In the genomic region with DNA sequence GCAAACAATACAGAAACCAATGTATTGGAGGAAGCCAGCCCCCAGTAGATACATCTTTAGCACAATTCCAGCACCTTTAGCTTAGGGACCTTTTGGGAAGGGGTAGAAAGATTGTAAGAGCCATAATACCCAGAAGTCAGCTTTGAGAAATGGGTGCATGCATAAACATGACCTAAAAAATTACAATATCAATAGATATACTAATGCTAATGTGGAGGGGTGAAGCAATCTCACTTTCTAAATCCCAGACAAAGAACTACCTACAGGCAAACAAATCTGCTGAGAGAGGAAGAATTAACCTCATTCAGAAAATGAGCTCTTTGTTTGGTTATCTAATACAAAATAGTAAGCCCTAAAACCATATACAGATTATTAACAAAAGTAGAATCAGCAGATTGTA, we compare ENCODE assay signal across 22 mouse cellular contexts.
A peak's percentile ranks its signal among the peaks of the same experiment; 100 is the strongest.
DNase-seq lines count a peak whose midpoint lies in the region; ATAC-seq and TF ChIP-seq lines count a peak whose summit lies in the region.
"Had no signal": no experiment of that assay in that cellular context is flagged by ENCODE, and none has a peak within 500 bp of the region (broad histone marks: within the 10 kb centered on the region; RNA-seq: fewer than 3 reads in every experiment).

No protein-coding gene starts in this region.

- peak; percentile 75; the same call in 1 of the 2 replicates for ATAC-seq in midbrain, embryonic 11.5 days (ENCODE audit: low FRiP score)
- peak; percentile 72; the same call in 1 of the 2 replicates for ATAC-seq in midbrain, embryonic 12.5 days (ENCODE audit: low FRiP score, low read depth)
- no peak for ATAC-seq in midbrain, postnatal 0 days (ENCODE audit: low FRiP score)
- ATAC-seq: activated CD4-positive, CD25-positive, alpha-beta regulatory T cell, adult 4 months; CD4-positive, CD25-positive, alpha-beta regulatory T cell, adult 4 months; Patski had no signal

- H3K4me3 ChIP-seq in midbrain, embryonic 11.5 days (ENCODE audit: low read depth, low read length) = no peak overlapping the region
- H3K4me3 ChIP-seq in midbrain, embryonic 10.5 days = no peak overlapping the region
- no peak overlapping the region for H3K4me3 ChIP-seq in midbrain, embryonic 12.5 days
- H3K4me3 ChIP-seq in midbrain, postnatal 0 days (ENCODE audit: low read depth, low read length) = no peak overlapping the region

- H3K4me1 ChIP-seq in midbrain, embryonic 11.5 days (ENCODE audit: control insufficient read depth, insufficient read depth, low read length) = no peaks in the 10 kb centered on the region
- H3K4me1 ChIP-seq in midbrain, embryonic 10.5 days = no peaks in the 10 kb centered on the region
- no peaks in the 10 kb centered on the region for H3K4me1 ChIP-seq in midbrain, embryonic 12.5 days
- H3K4me1 ChIP-seq in midbrain, postnatal 0 days (ENCODE audit: insufficient read depth, low read length) = no peaks in the 10 kb centered on the region

- H3K9ac ChIP-seq in midbrain, embryonic 11.5 days (ENCODE audit: low read length) = no peak overlapping the region
- no peak overlapping the region for H3K9ac ChIP-seq in midbrain, embryonic 12.5 days (replicated peaks)
- no peak overlapping the region for H3K9ac ChIP-seq in midbrain, postnatal 0 days (replicated peaks; ENCODE audit: low read length, poor library complexity, severe bottlenecking)

- TF ChIP-seq CTCF in midbrain, postnatal 0 days (IDR thresholded peaks at IDR 0.05) = no peak
- TF ChIP-seq CTCF in brain, embryonic 14.5 days (IDR thresholded peaks at IDR 0.05; ENCODE audit: borderline replicate concordance, extremely low read depth, insufficient read depth, insufficient read length) = no peak

- no peak overlapping the region for H3K4me2 ChIP-seq in midbrain, embryonic 11.5 days
- no peak overlapping the region for H3K4me2 ChIP-seq in midbrain, embryonic 12.5 days (replicated peaks)
- H3K4me2 ChIP-seq in midbrain, postnatal 0 days (ENCODE audit: low read depth, low read length, poor library complexity, severe bottlenecking) = no peak overlapping the region

- H3K27me3 ChIP-seq in midbrain, embryonic 11.5 days (ENCODE audit: control insufficient read depth, insufficient read depth, low read length) = no peaks in the 10 kb centered on the region
- no peaks in the 10 kb centered on the region for H3K27me3 ChIP-seq in midbrain, embryonic 10.5 days (ENCODE audit: low read depth, poor library complexity, severe bottlenecking)
- H3K27me3 ChIP-seq in midbrain, embryonic 12.5 days = no peaks in the 10 kb centered on the region
- no peaks in the 10 kb centered on the region for H3K27me3 ChIP-seq in midbrain, postnatal 0 days (ENCODE audit: insufficient read depth, low read length)
- H3K27me3 ChIP-seq: CH12.LX had no signal

- H3K9me3 ChIP-seq in midbrain, embryonic 11.5 days (ENCODE audit: control insufficient read depth, low read length) = no peaks in the 10 kb centered on the region
- H3K9me3 ChIP-seq in midbrain, embryonic 10.5 days (replicated peaks) = no peaks in the 10 kb centered on the region
- H3K9me3 ChIP-seq in midbrain, embryonic 12.5 days = no peaks in the 10 kb centered on the region
- no peaks in the 10 kb centered on the region for H3K9me3 ChIP-seq in midbrain, postnatal 0 days (ENCODE audit: low read length)
- H3K9me3 ChIP-seq: G1E had no signal

- no peak overlapping the region for H3K27ac ChIP-seq in midbrain, embryonic 11.5 days (ENCODE audit: low read depth, low read length)
- H3K27ac ChIP-seq in midbrain, embryonic 10.5 days (replicated peaks) = no peak overlapping the region
- H3K27ac ChIP-seq in midbrain, embryonic 12.5 days (replicated peaks) = no peak overlapping the region
- no peak overlapping the region for H3K27ac ChIP-seq in midbrain, postnatal 0 days (ENCODE audit: low read depth, low read length)

- no peak for DNase-seq in midbrain, embryonic 11.5 days (ENCODE audit: low spot score, missing footprints)
- DNase-seq in midbrain, embryonic 10.5 days (ENCODE audit: low spot score) = no peak
- DNase-seq in midbrain, postnatal 0 days (ENCODE audit: low spot score) = no peak
- DNase-seq in brain, embryonic 14.5 days (ENCODE audit: low read depth) = peak; percentile 4
- DNase-seq in thymus, postnatal 25 days = no peak
- DNase-seq: adrenal gland, adult 2 months; adrenal gland, adult 8-10 months; adrenal gland, postnatal 10 days; adrenal gland, postnatal 14 days; adrenal gland, postnatal 25 days; adrenal gland, postnatal 36 days; B cell, adult 2 months; cerebellum, adult 11 months; cerebellum, adult 11-12 months; cerebellum, adult 18-20 months; cerebellum, adult 2 months had no signal

- H3K36me3 ChIP-seq in midbrain, embryonic 11.5 days (ENCODE audit: control insufficient read depth, insufficient read depth, low read length) = no peaks in the 10 kb centered on the region
- H3K36me3 ChIP-seq in midbrain, embryonic 10.5 days = no peaks in the 10 kb centered on the region
- H3K36me3 ChIP-seq in midbrain, embryonic 12.5 days = no peaks in the 10 kb centered on the region
- no peaks in the 10 kb centered on the region for H3K36me3 ChIP-seq in midbrain, postnatal 0 days (ENCODE audit: insufficient read depth, low read length)
- H3K36me3 ChIP-seq: G1E had no signal

- no peak for TF ChIP-seq POLR2A in brain, embryonic 14.5 days (IDR thresholded peaks at IDR 0.05; ENCODE audit: borderline replicate concordance, extremely low read depth, insufficient read depth, insufficient read length, poor library complexity, severe bottlenecking)
